Mouse (Mus musculus) hindbrain, embryonic 15.5 days (tissue): ENCODE measurements around the gene Olfr1045. TPM values are rescaled to one million over a fixed set of nuclear protein-coding genes. Genes with fewer than 3 reads are reported as not detected.

Experiments used
- polyA plus RNA-seq: library from polyadenylated mRNA; unstranded; fragments of >200 nt; fragmentation: Nextera tagmentation; extraction: Ambion mirVana; gene quantifications from 2 replicates; pipeline ENCODE4 v1.2.1, GENCODE M21; 2015

The Olfr1045 gene
- polyA plus RNA-seq, 1 experiment from 2014 or later = not detected

Other genes with a start within 250 kb of the Olfr1045 start
- gene Olfr1029, start 229.1 kb downstream of the Olfr1045 start, polyA plus RNA-seq = not detected in 2 replicates
- gene Olfr1030, start 223.7 kb downstream of the Olfr1045 start, polyA plus RNA-seq = not detected in 2 replicates
- gene Olfr1031, start 212.7 kb downstream of the Olfr1045 start, polyA plus RNA-seq = not detected in 2 replicates
- not detected in 2 replicates for gene Olfr1032, start 197.5 kb downstream of the Olfr1045 start, polyA plus RNA-seq
- 0.25 TPM in 1 of 2 replicates, not detected in the other for gene Olfr1033, start 182.4 kb downstream of the Olfr1045 start, polyA plus RNA-seq
- not detected in 2 replicates for gene Olfr1034, start 157.1 kb downstream of the Olfr1045 start, polyA plus RNA-seq
- gene Olfr1036, start 129.0 kb downstream of the Olfr1045 start, polyA plus RNA-seq = not detected in 2 replicates
- not detected in 2 replicates for gene Olfr1037, start 115.6 kb downstream of the Olfr1045 start, polyA plus RNA-seq
- gene Olfr1039, start 67.1 kb downstream of the Olfr1045 start, polyA plus RNA-seq = not detected in 2 replicates
- not detected in 2 replicates for gene Olfr1040, start 56.3 kb downstream of the Olfr1045 start, polyA plus RNA-seq
- gene Olfr1042, start 41.2 kb downstream of the Olfr1045 start, polyA plus RNA-seq = not detected in 2 replicates
- not detected in 2 replicates for gene Olfr1043, start 35.5 kb downstream of the Olfr1045 start, polyA plus RNA-seq
- not detected in 2 replicates for gene Olfr1044, start 25.2 kb downstream of the Olfr1045 start, polyA plus RNA-seq
- not detected in 2 replicates for gene Olfr52, start 17.3 kb downstream of the Olfr1045 start, polyA plus RNA-seq
- not detected in 2 replicates for gene Olfr1046, start 16.3 kb upstream of the Olfr1045 start, polyA plus RNA-seq
- not detected in 2 replicates for gene Olfr1047, start 28.4 kb upstream of the Olfr1045 start, polyA plus RNA-seq
- not detected in 2 replicates for gene Olfr1048, start 37.3 kb upstream of the Olfr1045 start, polyA plus RNA-seq
- not detected in 2 replicates for gene Olfr1049, start 55.3 kb upstream of the Olfr1045 start, polyA plus RNA-seq
- gene Olfr1051, start 76.1 kb upstream of the Olfr1045 start, polyA plus RNA-seq = not detected in 2 replicates
- gene Olfr1052, start 89.4 kb upstream of the Olfr1045 start, polyA plus RNA-seq = not detected in 2 replicates
- not detected in 2 replicates for gene Olfr1053, start 112.3 kb upstream of the Olfr1045 start, polyA plus RNA-seq
- gene Olfr1054, start 132.4 kb upstream of the Olfr1045 start, polyA plus RNA-seq = not detected in 2 replicates
- not detected in 2 replicates for gene Olfr1055, start 147.3 kb upstream of the Olfr1045 start, polyA plus RNA-seq
- not detected in 2 replicates for gene Olfr1056, start 159.5 kb upstream of the Olfr1045 start, polyA plus RNA-seq
- not detected in 2 replicates for gene Olfr1057, start 175.4 kb upstream of the Olfr1045 start, polyA plus RNA-seq
- gene Olfr1058, start 185.6 kb upstream of the Olfr1045 start, polyA plus RNA-seq = not detected in 2 replicates
- not detected in 2 replicates for gene Olfr1061, start 211.0 kb upstream of the Olfr1045 start, polyA plus RNA-seq
- not detected in 2 replicates for gene Olfr1062, start 223.7 kb upstream of the Olfr1045 start, polyA plus RNA-seq
- not detected in 2 replicates for gene Olfr1065, start 247.6 kb upstream of the Olfr1045 start, polyA plus RNA-seq